Mouse (Mus musculus) kidney, adult 2 months (tissue): ENCODE results near the gene Dennd2a.

ENCODE experiments used
- CTCF ChIP-seq: fragments of 200-500 bp; conservative IDR thresholded peaks from 2 replicates; pipeline ENCODE4 v1.5.1; 2011; ENCODE audit warnings: low read depth, mild to moderate bottlenecking, control low read depth, low read length, moderate library complexity, mixed read lengths; ENCODE audit not compliant: insufficient read depth, insufficient read length
- POLR2A ChIP-seq: fragments of 200-500 bp; IDR thresholded peaks from one replicate; pipeline ENCODE4 v1.6.1; 2011; ENCODE audit warnings: low read depth, low read length, control low read depth

GRCm38 (mm10) chr6:39591481-39591880 lies 33.8 kb upstream of the Dennd2a start:
- TF ChIP-seq CTCF (no peak), POLR2A (no peak)
